Mouse (Mus musculus): ENCODE results near the gene Pou4f2.

Pou4f2 gene

DNA sequence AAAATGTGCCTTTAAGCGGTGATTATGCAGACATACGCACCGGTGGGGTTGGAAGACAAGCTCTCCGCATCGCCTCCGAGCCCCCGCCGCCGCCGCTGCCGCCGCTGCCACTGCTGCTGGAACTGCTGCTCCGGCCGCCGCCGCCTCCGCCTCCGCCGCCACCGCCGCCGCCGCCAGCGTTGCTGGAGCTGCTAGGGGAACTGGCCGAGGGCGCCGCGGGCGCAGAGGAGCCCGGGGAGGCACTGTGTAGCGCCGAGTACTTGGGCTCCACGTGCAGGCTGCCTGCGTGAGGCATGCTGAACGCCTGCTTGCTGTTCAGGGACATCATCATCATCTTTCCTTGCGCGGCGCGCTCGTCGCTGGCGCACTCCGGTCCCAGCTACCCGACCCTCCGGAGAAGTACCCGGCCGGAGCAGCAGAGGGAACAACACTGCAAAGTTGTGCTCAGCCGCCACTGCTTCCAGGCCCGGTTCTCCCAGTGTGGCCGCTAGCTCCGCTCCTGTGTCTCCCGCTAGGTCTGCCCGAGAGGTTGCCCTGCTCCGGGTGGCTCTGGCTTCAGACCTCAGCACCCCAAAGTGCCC is at the start of gene Pou4f2:
Pou4f2 (minus strand) TSS at position 575 of the 581 bp plus-strand sequence.
- no peak for DNase-seq (ENCODE audit: low spot score)

DNA sequence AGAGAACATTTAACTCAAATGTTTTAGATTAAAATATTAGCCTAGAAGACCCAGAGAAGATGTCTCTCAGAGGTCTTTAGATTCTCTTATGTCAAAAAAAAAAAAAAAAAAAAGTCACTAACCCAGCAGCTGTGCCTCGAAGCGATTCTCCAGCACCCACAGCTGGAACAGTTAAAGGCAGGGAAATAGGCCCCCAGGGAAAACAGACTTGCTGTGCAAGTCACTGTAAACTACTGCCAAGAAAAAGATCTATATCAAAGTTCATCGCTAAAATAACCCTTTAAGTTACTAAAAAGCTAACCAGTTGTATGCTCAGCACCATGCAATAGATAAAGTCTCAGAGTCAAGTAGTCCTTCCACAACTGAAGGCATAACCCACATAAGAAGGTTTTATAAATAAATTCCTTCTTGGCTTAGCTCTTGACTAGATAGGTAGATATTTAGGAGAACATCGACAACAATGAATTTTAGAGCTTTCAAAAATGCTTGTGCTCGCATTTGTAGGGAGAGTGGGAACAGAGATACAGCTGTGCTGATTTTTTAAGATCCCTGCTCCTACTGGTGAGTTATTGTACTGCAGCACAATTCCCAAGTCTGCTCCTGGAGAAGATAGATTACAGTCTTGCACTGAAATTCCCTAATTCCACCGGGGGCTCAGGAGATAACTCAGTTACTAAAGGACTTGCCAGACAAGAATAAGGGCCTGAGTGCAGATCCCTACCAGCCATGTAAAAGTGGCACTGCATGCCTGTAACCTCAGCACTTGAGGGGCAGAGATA is 40.8 kb upstream of the Pou4f2 start:
- no peak for DNase-seq (ENCODE audit: low spot score)

- no peak for DNase-seq (ENCODE audit: low spot score)
Measured at GRCm38 (mm10) chr8:78467889-78468288, 31.4 kb upstream of the Pou4f2 start.

DNA sequence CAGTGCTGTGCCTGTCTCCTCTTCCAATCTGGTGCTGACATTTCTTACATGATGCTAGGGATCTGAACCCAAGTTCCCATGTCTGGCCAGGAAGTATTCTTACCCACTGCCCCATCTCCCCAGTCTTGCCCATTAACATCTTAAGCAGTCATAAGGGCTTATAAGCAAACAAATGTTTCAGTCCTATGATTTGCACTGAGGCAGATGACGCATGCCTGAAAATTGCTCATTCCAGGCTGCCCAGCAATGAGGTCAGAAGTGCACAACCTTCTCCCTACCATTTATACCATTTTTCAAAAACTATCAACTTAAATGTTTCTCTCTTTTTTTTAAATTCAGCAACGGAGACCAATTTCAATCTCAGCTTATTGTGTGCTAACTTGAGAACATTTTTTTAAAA is 27.5 kb upstream of the Pou4f2 start:
- DNase-seq (ENCODE audit: low spot score), result no peak

DNA sequence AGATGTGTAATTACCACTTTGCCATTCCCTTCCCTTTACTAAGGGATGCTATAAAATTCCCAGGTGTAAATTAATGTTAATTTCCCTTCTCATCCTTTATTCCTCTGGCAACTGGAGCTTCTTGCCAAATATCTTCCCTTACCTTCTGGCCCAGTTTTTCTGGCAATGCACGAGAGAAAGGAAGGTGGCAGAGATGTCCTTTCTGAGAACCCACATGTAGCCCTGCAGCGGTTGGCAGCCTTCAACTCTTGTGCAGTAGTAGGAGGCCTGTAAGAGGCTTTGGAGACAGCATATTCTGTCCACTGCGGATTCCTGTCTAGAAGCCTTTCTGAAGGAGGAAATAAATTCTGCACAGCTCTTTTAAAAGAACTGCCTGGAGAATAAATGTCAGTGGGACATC is 20.0 kb upstream of the Pou4f2 start:
- no peak for DNase-seq (ENCODE audit: low spot score)

DNA sequence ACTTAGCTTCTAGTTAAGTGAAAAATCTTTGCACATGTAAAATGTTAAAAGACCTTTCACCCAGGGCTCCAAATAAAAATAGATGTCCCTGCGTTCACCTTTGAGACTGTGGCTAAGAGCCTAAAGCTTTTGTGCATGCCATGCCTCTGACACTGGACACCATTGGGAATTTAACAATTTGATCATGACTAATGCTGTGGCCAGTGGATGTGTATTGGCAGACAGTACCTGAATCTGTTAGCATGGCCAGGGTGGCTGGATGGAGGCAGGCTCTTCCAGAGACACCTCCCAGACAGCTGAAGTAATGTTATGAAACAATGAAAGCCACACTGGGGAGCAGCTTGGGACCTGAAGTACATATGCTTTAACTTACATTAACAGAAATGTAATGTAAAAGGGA is 6.3 kb upstream of the Pou4f2 start:
- DNase-seq (ENCODE audit: low spot score), result no peak

DNA sequence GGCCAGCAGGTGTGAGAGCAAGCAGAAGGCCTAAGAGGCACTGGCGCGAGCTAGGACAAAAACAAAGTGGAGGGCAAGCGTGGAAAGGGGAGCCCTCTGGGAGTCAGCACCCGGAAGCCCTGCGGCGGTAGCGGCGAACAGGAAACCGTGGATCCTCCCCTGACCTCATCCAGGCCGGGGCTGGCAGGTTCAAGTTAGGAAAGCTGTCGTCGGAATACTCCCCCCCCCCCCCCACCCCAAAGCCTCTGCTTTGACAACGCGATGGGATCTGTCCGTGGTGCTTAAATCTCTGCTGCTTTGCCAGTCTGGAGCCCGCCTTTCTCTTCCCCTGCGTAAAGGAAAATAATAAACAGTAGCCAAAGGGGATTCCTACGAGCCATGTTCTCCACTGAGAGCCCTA is 1.7 kb upstream of the Pou4f2 start:
- DNase-seq (ENCODE audit: low spot score), result no peak

GRCm38 (mm10) chr8:78437140-78438045 is 948 bp upstream of the Pou4f2 start:
- no peak for DNase-seq (ENCODE audit: low spot score)

DNA sequence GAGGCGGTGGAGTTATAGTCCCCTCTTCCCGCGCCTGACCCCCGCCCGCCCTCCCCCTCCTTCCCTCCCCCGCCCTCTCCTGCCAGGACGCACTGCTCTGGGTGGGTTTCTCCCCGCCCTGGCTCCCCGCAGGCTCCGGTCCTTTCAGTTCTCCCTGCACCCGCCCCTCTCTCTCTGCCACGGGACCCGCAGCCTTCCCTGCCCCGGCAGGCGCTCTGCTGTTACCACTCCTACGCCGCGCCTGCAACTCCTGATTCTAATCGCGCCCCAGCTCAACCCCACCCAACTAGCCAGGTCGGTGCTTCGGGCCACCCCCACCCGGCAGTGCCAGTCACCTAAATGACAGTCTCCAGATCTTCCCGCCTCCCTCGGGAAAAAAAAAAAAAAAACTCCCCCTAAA is 216 bp upstream of the Pou4f2 start:
- no peak for DNase-seq (ENCODE audit: low spot score)

- DNase-seq (ENCODE audit: low spot score), result no peak
Measured at GRCm38 (mm10) chr8:78435624-78435960, 853 bp downstream of the Pou4f2 start.

GRCm38 (mm10) chr8:78434823-78435623 is 1.4 kb downstream of the Pou4f2 start:
- no peak for DNase-seq (ENCODE audit: low spot score)

- no peak for DNase-seq (ENCODE audit: low spot score)
Measured at GRCm38 (mm10) chr8:78434340-78434739, 2.1 kb downstream of the Pou4f2 start.

DNA sequence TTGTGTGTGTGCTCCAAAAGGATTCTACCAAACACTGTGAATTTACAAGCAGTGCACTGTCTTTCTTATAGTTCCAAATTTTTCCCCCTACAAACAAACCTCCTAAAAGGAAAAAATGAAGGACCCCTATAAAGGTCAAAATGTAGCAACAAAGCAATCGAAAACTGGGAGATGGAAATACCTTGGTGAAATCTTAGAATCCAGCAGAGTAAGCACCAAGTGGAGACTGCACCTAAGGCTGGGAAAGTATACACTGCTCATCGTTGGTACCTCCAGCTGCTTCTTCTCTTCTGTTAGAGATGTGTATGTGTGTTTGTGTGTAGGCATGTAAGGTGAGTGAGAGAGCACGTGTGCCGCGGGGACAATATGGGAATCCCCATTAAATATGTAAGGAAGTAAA is 3.1 kb downstream of the Pou4f2 start:
- DNase-seq (ENCODE audit: low spot score), result no peak

DNA sequence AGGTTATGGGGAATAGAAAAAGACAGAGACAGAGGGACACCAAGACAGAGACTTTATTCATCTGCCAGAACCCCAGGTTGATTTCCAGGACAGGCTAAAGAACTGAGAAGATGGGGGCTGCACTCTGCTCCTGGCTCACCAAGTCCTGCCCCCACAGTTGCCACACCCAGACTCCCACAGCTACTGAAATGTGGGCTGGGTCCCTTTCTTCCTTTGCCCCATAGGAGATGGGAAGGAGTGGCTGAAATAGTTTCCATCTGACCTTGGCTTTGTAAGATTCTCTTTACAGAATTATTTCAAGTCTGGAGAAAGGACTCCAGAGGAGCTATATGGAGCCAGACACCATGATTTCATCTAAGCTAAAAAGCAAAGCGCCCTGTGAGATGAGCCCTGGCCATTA is 4.0 kb downstream of the Pou4f2 start:
- no peak for DNase-seq (ENCODE audit: low spot score)

DNA sequence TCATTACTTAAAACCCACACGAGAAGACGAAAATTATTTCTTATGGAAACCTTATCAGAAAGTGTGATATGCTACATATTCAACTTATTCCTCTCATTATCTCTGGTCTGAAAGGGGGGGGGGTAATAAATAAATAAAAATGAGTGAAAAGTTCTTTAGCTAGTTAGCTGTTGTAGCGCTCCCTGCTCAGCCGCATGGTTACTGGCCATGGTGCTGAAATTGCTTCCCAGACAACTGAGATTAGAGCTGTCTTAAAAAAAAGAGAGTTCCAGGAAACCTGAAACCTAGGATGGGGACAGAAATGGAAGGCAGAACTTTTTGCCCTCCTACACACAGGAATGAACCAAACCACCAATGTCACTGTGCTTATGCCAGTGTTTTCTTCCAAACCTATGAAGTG is 5.1 kb downstream of the Pou4f2 start:
- DNase-seq (ENCODE audit: low spot score), result peak; percentile 5

GRCm38 (mm10) chr8:78428148-78428547 is 8.3 kb downstream of the Pou4f2 start:
- DNase-seq (ENCODE audit: low spot score), result no peak

GRCm38 (mm10) chr8:78427769-78428130 is 8.7 kb downstream of the Pou4f2 start:
- no peak for DNase-seq (ENCODE audit: low spot score)

GRCm38 (mm10) chr8:78426875-78427768 is 9.3 kb downstream of the Pou4f2 start:
- no peak for DNase-seq (ENCODE audit: low spot score)

- DNase-seq (ENCODE audit: low spot score), result no peak
Measured at GRCm38 (mm10) chr8:78426455-78426854, 10.0 kb downstream of the Pou4f2 start.

DNA sequence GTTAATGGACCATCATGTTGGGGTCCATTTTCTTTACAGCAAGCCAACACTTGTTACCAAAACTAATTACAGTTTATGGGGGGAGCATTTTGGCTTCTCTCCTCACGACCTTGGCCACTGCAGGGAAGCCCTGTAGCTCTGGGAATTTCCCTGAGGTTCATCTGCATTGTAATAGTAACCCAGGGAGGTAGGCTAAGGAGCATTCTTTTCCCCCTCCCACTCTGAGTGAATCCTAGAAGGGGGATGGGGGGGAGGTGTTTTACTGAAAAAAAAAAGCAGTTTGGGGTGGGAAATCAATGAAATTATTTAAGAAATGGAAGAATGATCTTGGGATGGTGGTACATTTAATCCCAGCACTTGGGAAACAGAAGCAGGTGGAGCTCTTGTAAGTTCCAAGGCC is 12.5 kb downstream of the Pou4f2 start:
- DNase-seq (ENCODE audit: low spot score), result no peak

DNA sequence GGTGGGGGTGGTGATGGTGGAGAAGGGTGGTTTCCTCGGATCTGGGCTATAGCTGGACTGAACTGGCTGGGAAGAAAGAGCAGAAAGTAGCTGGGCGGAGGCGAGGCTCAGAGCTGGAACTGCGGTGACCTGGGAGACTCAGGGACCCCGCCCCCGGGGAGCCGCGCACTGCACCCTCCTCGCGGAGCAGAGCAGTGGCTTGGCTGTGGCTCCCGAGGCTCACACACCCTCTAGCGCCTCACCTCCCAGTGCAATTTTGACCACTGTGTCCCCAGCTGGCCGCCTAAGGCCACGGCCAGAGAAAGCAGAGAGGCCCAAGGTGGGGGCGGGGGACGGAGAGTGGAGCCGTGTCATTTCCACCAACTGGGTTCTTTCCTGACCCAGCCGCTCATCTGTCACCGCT is 16.3 kb downstream of the Pou4f2 start:
- no peak for DNase-seq (ENCODE audit: low spot score)
